Mouse (Mus musculus) hindbrain, embryonic 15.5 days (tissue): ENCODE measurements around the gene Rcor1. TPM values are rescaled to one million over a fixed set of nuclear protein-coding genes. Genes with fewer than 3 reads are reported as not detected.
A peak's percentile ranks its signal among the peaks of the same experiment; 100 is the strongest.

Source experiments
- ATAC-seq: fragments of 200-750 bp; cut with Nextera tagmentation; 2 replicates; pipeline ENCODE4 v1.8.0; 2017; ENCODE audit warnings: low read depth, moderate number of reproducible peaks, moderate TSS enrichment; ENCODE audit not compliant: low FRiP score
- H3K27ac ChIP-seq: fragments of 300-500 bp; sonication (generic); replicated peaks from 2 replicates; pipeline ENCODE4 v1.5.1; 2015; ENCODE audit warnings: mild to moderate bottlenecking, inconsistent platforms
- H3K27me3 ChIP-seq: fragments of 300-500 bp; sonication (generic); 2 replicates; pipeline ENCODE4 v1.6.1; 2015; ENCODE audit warnings: control low read depth, inconsistent platforms
- H3K36me3 ChIP-seq: fragments of 300-500 bp; sonication (generic); 2 replicates; pipeline ENCODE4 v1.6.1; 2015; ENCODE audit warnings: control low read depth, inconsistent platforms
- H3K4me1 ChIP-seq: fragments of 300-500 bp; sonication (generic); replicated peaks from 2 replicates; pipeline ENCODE4 v1.6.1; 2015; ENCODE audit warnings: control low read depth, inconsistent platforms
- H3K4me2 ChIP-seq: fragments of 300-500 bp; sonication (generic); 2 replicates; pipeline ENCODE4 v1.6.1; 2015; ENCODE audit warnings: moderate library complexity, mild to moderate bottlenecking, inconsistent platforms
- H3K4me3 ChIP-seq: fragments of 300-500 bp; sonication (generic); 2 replicates; pipeline ENCODE4 v1.5.1; 2015; ENCODE audit warnings: mild to moderate bottlenecking, inconsistent platforms
- H3K9ac ChIP-seq: fragments of 300-500 bp; sonication (generic); 2 replicates; pipeline ENCODE4 v1.6.1; 2015; ENCODE audit warnings: inconsistent platforms
- H3K9me3 ChIP-seq: fragments of 300-500 bp; sonication (generic); 2 replicates; pipeline ENCODE4 v1.6.1; 2016; ENCODE audit warnings: control low read depth, inconsistent platforms
- WGBS: fragments of 180-500 bp; shearing (Covaris S2); methylation state at CpG from one replicate; pipeline ENCODE4 v1.1.7; 2015; 5-methylcytosine and 5-hydroxymethylcytosine counted together
- polyA plus RNA-seq: library from polyadenylated mRNA; unstranded; fragments of >200 nt; fragmentation: Nextera tagmentation; extraction: Ambion mirVana; gene quantifications from 2 replicates; pipeline ENCODE4 v1.2.1, GENCODE M21; 2015

The Rcor1 gene
- polyA plus RNA-seq, 1 experiment from 2014 or later: 5.7 TPM

GRCm38 (mm10) chr12:111005803-111006202 is 33.3 kb upstream of the Rcor1 start:
- Histone ChIP-seq H3K4me1 (peaks cover 14% of the 10 kb centered on the region), H3K27ac (no peak overlapping the region)

GRCm38 (mm10) chr12:111006339-111006738 is 32.8 kb upstream of the Rcor1 start:
- peaks cover 14% of the 10 kb centered on the region for H3K4me1 ChIP-seq
- no peaks in the 10 kb centered on the region for H3K9me3 ChIP-seq
- ATAC-seq: no peak; the same call in 1 of the 2 replicates
- no peak overlapping the region for H3K9ac ChIP-seq
- H3K27me3 ChIP-seq: no peaks in the 10 kb centered on the region
- no peak overlapping the region for H3K27ac ChIP-seq
- H3K4me3 ChIP-seq: no peak overlapping the region
- WGBS: 44% methylated on average over 4 of the region's 5 CpGs
- no peaks in the 10 kb centered on the region for H3K36me3 ChIP-seq
- no peak overlapping the region for H3K4me2 ChIP-seq

More at GRCm38 (mm10) chr12:111005803-111006202, 33.3 kb upstream of the Rcor1 start:
- WGBS: 81% methylated on average over 6 of the region's 6 CpGs
- no peak overlapping the region for H3K4me2 ChIP-seq
- no peak overlapping the region for H3K9ac ChIP-seq
- H3K27me3 ChIP-seq: no peaks in the 10 kb centered on the region
- peak; percentile 61; the same call in 1 of the 2 replicates for ATAC-seq
- H3K36me3 ChIP-seq: no peaks in the 10 kb centered on the region
- no peaks in the 10 kb centered on the region for H3K9me3 ChIP-seq
- H3K4me3 ChIP-seq: no peak overlapping the region

GRCm38 (mm10) chr12:111007134-111008103 is 31.7 kb upstream of the Rcor1 start:
- Histone ChIP-seq H3K27ac (no peak overlapping the region), H3K9ac (no peak overlapping the region), H3K9me3 (no peaks in the 10 kb centered on the region), H3K4me3 (no peak overlapping the region), H3K27me3 (no peaks in the 10 kb centered on the region), H3K4me2 (no peak overlapping the region), H3K4me1 (peaks cover 18% of the 10 kb centered on the region), H3K36me3 (no peaks in the 10 kb centered on the region)
- WGBS: 78% methylated on average over 14 of the region's 14 CpGs
- ATAC-seq: no peak

GRCm38 (mm10) chr12:111008500-111009490 is 30.4 kb upstream of the Rcor1 start:
- 55% methylated on average over 11 of the region's 11 CpGs for WGBS
- Histone ChIP-seq H3K36me3 (no peaks in the 10 kb centered on the region), H3K4me2 (no peak overlapping the region), H3K4me3 (no peak overlapping the region), H3K9ac (no peak overlapping the region), H3K27me3 (no peaks in the 10 kb centered on the region), H3K4me1 (peaks cover 18% of the 10 kb centered on the region), H3K27ac (no peak overlapping the region), H3K9me3 (no peaks in the 10 kb centered on the region)
- ATAC-seq: peak; percentile 42; the same call in 1 of the 2 replicates

DNA sequence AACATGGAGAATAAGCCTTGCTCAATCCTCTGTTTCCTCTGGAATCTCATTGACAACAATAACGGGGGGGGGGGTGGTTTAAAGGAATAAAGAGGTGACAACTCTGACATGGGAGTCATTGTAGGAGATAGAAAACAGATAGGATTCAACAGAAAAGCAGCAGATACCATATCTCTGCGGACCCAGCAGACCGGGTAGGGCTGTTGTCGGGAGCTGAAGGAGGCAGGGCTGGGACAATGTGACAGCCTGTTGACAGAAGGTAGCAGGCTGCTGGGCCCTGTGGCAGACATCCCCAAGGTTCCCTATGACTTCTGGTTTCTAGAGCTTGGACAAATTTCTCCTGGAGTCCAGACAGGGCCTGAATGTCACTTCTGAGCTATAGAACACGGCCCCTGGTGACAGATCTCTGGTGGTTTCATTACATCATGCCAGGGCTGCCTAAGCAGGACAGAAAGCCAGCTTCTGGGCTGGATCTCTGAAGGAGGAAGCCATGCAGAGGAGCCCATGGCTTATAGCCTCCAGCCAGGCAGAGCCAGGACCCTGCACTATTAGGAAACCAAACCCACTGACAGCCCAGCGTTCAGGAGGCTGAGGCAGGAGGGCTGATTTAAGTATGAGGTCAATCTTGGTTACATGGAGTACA is 29.4 kb upstream of the Rcor1 start:
- Histone ChIP-seq H3K9me3 (no peaks in the 10 kb centered on the region), H3K27ac (no peak overlapping the region), H3K4me2 (no peak overlapping the region), H3K9ac (no peak overlapping the region), H3K4me1 (peaks cover 18% of the 10 kb centered on the region), H3K27me3 (no peaks in the 10 kb centered on the region), H3K4me3 (no peak overlapping the region), H3K36me3 (no peaks in the 10 kb centered on the region)
- ATAC-seq: no peak
- 72% methylated on average over 6 of the region's 6 CpGs for WGBS

DNA sequence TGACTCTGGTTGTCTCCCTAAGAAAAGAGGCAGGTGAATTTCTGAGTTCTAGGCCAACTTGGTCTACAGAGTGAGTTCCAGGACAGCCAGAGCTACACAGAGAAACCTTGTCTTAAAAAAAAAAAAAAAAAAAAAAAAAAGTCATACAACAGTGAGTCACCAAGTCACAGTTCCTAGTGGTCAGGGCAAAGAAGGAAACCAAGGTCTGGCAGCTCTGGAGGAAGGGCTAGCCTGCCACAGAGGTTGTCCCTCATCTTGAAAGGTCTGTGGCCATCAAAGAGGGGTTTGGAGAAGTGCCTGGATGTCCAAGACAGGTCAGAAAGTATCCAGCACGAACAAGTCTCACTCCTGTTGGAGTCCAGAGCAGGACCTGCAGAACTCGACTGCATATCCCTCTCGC is 22.3 kb upstream of the Rcor1 start:
- no peak for ATAC-seq
- H3K4me2 ChIP-seq: no peak overlapping the region
- 91% methylated on average over 3 of the region's 3 CpGs for WGBS
- H3K36me3 ChIP-seq: no peaks in the 10 kb centered on the region
- H3K9ac ChIP-seq: no peak overlapping the region
- H3K4me1 ChIP-seq: no peaks in the 10 kb centered on the region
- H3K27ac ChIP-seq: no peak overlapping the region
- no peak overlapping the region for H3K4me3 ChIP-seq
- no peaks in the 10 kb centered on the region for H3K27me3 ChIP-seq
- H3K9me3 ChIP-seq: no peaks in the 10 kb centered on the region

GRCm38 (mm10) chr12:111018068-111018467 is 21.1 kb upstream of the Rcor1 start:
- WGBS: 94% methylated on average over 11 of the region's 11 CpGs
- H3K9me3 ChIP-seq: no peaks in the 10 kb centered on the region
- no peak overlapping the region for H3K4me2 ChIP-seq
- no peak for ATAC-seq
- H3K27me3 ChIP-seq: no peaks in the 10 kb centered on the region
- H3K27ac ChIP-seq: no peak overlapping the region
- H3K9ac ChIP-seq: no peak overlapping the region
- H3K4me1 ChIP-seq: no peaks in the 10 kb centered on the region
- H3K36me3 ChIP-seq: no peaks in the 10 kb centered on the region
- H3K4me3 ChIP-seq: no peak overlapping the region

GRCm38 (mm10) chr12:111019086-111019485 is 20.1 kb upstream of the Rcor1 start:
- Histone ChIP-seq H3K9ac (no peak overlapping the region), H3K27ac (no peak overlapping the region), H3K36me3 (no peaks in the 10 kb centered on the region), H3K4me2 (no peak overlapping the region), H3K27me3 (no peaks in the 10 kb centered on the region), H3K4me3 (no peak overlapping the region), H3K4me1 (no peaks in the 10 kb centered on the region), H3K9me3 (no peaks in the 10 kb centered on the region)
- ATAC-seq: no peak
- WGBS: 92% methylated on average over 2 of the region's 2 CpGs

GRCm38 (mm10) chr12:111021138-111021537 is 18.0 kb upstream of the Rcor1 start:
- ATAC-seq: no peak
- WGBS: 6% methylated on average over 1 of the region's 1 CpGs

DNA sequence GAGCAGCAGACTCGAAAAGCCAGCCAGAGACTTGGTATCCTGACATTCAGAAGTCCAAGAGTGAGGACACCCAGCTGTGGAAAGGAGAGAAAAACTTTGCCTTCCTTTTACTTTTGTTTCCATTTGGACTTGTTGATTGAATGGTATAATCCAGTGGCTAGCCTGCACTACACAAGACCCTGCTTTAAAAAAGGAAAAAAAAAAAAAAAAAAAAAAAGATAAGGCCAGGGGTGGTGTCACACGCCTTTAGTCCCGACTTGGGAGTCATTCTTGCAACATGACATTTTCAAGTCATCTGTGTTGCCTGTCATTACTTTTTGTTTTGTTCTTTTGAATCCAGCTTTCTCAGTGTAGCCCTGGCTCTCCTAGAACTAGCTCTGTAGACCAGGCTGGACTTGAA is 17.6 kb upstream of the Rcor1 start:
- no peaks in the 10 kb centered on the region for H3K36me3 ChIP-seq
- no peaks in the 10 kb centered on the region for H3K4me1 ChIP-seq
- no peaks in the 10 kb centered on the region for H3K9me3 ChIP-seq
- H3K4me3 ChIP-seq: no peak overlapping the region
- H3K27ac ChIP-seq: no peak overlapping the region
- WGBS: 60% methylated on average over 3 of the region's 3 CpGs
- H3K27me3 ChIP-seq: no peaks in the 10 kb centered on the region
- H3K9ac ChIP-seq: no peak overlapping the region
- no peak overlapping the region for H3K4me2 ChIP-seq
- no peak for ATAC-seq

More at GRCm38 (mm10) chr12:111021138-111021537, 18.0 kb upstream of the Rcor1 start:
- Histone ChIP-seq H3K4me3 (no peak overlapping the region), H3K4me2 (no peak overlapping the region), H3K9me3 (no peaks in the 10 kb centered on the region), H3K27ac (no peak overlapping the region), H3K27me3 (no peaks in the 10 kb centered on the region), H3K9ac (no peak overlapping the region), H3K4me1 (no peaks in the 10 kb centered on the region), H3K36me3 (no peaks in the 10 kb centered on the region)
